Mouse (Mus musculus): ENCODE data around the gene Mucl1.
A peak's percentile ranks its signal among the peaks of the same experiment; 100 is the strongest.
"Not testable (repeated sequence)": the region's sequence is repeated elsewhere in the genome, so short reads cannot be mapped to it uniquely, and the experiment has no call there.

Gene Mucl1

DNA sequence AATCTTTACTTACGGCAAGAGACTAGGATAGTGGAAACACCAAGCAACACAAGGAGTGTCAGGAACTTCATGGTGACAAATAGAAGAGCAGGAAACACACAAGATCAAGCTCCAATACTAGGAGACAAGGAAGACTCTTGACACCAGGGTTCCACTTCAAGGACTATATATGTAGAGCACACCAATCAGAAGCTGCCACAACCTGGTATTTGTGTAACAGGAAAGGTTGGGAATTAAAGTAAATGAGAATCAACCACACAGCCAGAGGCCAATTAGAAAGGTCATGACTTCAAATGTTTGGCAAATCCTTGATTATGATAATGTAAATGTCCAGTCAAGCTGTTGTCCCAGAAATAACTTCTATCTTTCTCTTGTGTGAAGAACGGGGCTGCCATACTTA is at the start of gene Mucl1:
Gene Mucl1 (minus strand): TSS at position 101 of the 400 bp plus-strand sequence.
- DNase-seq: no peak

DNA sequence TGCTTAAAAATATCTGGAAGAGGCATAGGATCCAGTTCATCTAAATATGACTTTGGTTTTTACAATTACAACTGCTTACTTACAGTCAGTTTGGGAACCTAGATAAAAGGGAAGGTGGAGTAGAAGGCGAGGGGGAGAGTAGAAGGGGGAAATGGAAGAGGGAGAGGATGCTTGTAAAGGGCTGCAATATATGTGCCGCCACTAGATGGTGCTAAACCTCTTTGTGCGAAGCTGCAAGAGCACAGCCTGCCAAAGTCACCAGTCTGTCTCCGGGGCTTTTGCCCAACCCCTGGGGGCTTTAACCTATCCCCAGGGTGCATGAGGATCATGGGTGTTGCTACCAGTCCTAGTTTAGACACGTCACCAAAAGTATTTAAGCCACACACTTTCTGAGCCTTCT is 11.6 kb upstream of the Mucl1 start:
- peak; percentile 5 to 47 for DNase-seq

DNA sequence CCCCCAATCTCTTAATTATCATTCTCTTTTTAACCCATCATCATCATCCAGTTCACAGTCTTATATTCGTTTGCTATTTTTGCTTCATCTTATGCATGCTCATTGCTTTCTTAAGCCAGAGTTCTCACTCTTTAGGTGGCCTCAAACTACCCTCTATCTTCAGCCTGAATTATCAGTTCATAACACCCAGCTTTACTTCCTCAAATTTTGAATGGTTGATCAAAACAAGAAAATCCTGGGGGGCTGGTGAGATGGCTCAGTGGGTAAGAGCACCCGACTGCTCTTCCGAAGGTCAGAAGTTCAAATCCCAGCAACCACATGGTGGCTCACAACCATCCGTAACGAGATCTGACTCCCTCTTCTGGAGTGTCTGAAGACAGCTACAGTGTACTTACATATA is 38.4 kb downstream of the Mucl1 start:
- DNase-seq: not testable (repeated sequence)
